Mouse (Mus musculus): Measurements from ENCODE around the gene Acpp. TPM values are rescaled to one million over a fixed set of nuclear protein-coding genes. Genes with fewer than 3 reads are reported as not detected.

Gene Acpp
- total RNA-seq, 2 experiments from 2014 or later, result 0.58 to 9.6 TPM

DNA sequence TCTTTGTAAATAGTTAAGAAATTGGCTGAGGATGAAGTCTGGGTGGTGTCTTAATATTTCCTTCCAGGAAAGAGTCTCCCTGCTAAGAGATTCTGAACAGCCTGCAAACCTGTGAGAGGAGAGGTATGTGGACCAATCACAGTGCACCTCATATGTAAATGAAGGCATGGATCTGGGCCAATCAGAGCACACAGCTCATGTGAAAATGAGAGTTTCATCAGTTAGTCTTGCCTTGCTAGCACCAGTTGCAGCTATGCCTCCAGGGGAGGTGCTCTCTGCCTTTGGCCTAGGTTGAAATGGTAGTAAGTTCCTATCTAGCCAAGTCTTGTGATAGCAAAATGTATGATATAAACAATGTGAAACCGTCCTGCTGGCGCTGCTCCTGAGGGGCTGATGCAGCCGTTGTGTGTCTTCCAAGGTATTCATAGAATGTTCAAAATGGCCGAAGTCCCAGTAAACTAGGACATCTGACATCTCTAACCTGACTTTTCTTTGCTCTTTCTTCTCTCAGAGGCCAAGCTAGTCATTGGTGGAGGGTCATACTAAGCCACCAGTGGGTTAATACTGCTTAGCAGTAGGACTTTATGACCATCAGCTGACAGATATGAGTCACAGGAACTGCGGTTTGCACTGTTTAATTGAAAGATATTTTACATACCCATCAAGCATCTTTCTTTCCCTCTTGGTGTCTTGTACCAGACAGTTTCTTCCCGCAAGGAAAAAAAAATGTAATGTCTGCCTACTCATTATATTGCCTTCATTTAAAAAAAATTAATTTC, 32.0 kb downstream of the Acpp start:
- DNase-seq (ENCODE audit: low spot score in 2 of 2), result no peak

DNA sequence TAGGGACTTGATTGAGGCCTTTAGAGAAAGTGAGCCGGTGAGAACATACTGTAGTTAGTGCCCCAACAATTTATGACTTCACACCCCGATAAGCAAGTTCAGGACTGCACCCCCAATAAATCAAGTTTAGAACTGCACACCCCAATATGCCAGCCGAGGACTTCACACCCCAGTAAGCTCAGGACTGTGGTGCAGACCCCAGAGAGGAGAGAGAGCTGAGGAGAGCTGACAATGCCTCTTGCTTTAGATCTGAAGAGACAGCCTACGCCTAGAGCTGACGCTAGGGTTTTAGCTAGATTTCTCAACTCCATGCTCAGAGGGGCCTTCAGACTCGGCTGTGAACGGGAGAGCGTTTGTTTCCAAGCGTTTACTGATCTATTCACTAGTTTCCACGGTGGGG, 32.7 kb downstream of the Acpp start:
- no peak for DNase-seq (ENCODE audit: low spot score in 2 of 2)

DNA sequence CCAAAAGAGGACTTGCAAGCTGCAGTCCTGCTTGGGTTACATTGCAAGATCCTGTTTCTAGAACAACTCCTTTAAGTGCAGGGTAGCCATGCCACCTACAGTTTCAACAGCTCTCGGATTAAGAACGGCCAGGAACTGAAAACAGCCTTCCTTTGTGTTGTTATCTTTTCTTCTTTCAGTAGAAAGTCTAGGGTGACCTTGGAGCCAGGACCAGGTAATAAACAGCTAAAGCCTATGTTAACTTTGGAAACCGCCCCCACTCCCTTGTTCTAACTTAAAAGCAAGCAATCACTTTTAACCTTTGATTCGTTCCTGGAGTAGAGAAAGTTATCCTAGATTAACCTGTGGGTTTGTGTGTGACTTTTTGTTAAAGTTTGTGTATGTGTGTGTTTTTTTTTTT, 33.2 kb downstream of the Acpp start:
- DNase-seq (ENCODE audit: low spot score in 2 of 2), result no peak

DNA sequence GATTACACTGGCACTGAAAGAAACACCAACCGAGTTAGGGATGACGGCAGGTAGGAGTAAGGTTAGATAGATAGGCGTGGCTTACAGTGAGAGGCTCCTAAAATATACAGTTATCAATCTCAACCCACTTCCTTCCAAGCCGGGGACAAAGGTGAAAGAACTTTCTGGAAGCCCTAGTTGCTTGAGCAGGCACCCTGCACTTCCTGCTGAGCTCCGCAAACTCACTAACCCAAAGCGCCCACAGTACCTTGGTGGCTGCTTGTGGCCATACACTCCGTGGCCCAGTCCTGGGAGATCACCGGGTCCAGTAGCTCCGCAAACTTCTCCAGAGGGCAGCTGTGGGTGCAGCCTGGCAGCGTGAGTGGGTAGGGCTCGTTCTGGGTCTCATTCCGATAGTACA, 37.0 kb downstream of the Acpp start:
- DNase-seq (ENCODE audit: low spot score in 2 of 2), result no peak

DNA sequence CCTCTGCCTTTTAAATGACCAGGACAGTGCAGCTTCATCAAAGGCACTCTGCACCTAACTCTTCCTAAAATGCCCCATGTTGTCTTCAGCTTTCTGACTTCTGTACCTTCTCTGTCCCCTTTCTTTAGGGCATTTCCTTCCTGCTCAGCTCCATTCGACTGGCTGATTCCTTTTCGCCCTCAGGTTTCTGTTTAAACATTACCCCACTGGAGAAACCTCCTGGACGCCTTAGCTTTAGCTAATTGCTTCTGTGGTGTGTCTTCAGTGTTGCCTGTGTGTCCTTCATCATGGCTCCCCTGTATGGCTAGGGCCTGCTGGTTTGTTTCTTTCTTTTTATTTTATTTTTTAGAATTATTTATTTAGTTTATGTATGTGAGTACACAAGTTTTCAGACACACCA, 40.5 kb downstream of the Acpp start:
- no peak for DNase-seq (ENCODE audit: low spot score in 2 of 2)

DNA sequence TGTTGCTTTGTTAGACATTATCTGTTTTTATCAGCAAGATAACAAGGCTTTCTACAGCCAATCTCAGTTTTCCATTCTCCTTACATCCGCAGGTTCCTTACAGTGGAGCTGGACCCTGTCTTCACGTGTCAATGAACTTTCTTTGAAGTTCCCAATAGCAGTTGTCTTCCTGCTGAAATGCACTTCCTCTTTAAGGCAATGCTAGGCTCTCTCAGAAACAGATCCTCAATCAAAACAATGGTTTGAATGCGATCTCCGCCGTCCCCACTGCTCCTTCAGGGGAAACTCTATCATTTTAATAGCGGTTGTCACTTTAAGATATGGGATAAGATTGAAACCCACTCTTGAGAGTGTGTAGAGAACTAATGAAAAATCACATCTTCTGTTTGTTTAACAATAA, 52.6 kb downstream of the Acpp start:
- no peak for DNase-seq (ENCODE audit: low spot score in 2 of 2)

DNA sequence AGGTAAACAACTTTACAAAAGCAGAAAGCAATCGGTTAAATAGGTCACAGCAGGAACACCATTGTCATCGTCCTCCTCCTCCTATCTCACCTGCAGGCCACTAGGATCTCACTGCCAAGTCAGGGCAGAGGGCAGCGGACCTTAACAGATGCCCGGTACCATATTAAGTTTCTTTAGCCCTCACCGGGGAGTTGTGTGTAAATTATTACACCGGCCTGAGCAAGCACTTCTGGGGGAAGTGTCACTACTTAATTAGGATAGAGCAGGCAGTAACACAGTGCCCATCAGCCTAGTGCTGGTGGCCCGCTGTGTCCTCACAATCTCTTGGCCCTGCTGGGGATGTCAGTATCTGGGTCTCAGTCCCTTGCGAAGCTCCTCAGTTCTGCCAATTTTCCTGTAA, 55.0 kb downstream of the Acpp start:
- DNase-seq (ENCODE audit: low spot score in 2 of 2), result no peak

DNA sequence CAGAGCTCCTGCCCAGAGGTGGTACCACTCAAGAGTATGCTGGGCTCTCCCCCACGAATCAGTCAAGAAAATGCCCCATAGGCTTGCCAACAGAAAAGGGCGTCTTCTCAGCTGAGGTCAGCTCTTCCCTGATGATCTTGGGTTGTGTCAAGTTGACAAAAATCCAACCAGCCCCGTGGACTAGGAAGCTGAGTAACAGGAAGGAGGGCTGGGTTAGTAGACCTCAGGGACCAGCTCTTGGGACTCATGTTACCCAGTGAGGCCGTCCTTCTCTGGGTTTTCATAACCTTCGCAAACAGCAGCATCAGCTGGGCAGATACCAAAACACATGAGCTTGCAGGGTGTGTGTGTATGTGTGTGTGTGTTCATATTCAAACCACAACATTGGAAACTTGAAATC, 55.8 kb downstream of the Acpp start:
- DNase-seq (ENCODE audit: low spot score in 2 of 2), result no peak

DNA sequence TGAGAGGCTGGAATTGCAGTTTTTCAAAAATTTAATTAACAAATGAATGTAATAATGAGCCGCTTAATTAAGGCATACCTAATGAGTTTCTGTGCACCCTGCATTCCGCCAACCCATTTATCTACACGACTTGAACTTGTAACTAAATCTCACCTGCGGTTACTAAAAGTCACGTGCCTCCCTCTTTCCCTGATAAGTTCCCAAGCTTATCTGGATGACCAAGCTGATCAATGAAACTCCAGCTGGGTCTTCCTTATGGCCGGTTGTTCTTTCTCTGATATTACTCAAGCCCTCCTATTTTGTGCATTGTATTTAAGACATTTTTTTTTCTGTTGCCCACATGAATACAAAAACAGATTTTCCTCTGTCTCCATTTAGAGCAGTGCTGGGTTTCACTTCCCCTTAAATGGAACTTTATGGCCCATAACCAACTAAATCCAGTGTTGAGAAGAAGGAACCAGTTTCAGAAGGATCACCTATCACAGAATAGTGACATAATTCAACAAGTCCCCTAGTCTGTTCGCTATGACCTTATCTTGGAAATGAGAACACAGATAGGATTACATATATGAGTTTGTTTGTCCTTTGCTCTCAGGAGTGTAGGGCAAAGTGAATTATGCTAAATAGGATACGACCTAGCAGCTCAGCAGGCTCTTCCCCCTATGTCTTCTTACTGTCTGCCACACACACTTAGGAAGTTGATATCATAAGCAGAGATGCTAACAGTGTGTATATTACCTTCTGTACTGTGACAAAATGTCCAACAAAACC, 56.6 kb downstream of the Acpp start:
- DNase-seq (ENCODE audit: low spot score in 2 of 2), result no peak

DNA sequence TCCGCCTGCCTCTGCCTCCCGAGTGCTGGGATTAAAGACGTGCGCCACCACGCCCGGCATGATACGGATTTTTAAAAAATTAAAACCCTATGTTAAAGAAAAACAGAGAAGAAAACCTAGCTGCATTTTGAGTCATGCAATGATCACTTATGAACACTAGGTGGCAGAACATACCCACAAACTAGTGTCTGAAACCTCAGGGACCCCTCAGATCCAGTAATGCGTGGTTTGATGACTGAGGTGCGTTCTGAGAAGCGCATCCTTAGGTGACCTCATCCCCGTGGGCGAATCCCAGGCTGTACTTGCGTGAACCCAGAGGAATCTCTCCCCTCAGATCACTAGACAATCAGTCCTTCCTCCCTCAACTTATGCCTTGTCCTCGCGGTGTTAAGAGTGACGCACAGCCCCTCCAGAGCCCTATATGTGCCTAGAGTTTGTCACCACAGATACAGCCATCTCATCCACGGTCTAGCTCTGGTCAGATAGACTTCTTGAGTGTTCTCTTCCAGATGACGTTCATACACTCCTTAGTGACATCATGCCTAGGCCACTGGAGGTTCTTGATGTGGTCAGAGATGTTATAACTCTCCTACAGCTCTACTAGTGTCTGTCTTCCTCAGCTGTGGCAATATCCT, 59.9 kb downstream of the Acpp start:
- DNase-seq (ENCODE audit: low spot score in 2 of 2), result no peak

DNA sequence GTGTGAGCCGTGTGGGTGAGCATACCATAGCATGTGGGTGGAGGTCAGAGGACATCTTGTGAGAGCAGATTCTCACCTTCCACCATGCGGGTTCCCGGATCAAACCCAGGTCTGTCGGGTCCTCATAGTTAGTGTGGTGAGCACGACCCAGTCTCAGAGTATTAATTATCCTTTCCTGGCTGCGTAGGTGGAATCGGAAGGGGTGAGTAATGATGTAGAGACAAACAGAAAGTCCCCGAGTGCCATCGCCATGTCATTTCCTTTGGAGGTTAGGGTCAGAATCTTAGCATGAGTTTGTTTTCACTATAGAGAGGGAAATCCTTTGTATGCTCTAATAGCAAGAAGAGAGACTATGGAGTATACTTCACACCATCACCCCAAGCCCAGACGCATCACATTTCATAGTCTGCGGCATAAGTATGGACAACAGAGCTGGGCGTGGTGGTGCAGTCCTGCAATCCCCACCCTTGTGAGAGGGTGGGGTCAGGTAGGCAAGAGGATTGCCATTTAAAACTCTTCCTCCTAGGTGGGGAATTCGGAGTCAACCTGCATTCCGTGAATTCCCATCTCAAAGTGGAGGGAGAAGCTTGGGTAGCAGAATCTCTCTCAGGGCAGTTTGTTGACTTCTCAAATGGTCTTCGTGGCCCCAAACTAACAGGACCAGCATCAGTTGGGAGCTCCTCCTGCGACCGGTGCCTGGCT, 62.3 kb downstream of the Acpp start:
- DNase-seq (ENCODE audit: low spot score in 2 of 2), result no peak

DNA sequence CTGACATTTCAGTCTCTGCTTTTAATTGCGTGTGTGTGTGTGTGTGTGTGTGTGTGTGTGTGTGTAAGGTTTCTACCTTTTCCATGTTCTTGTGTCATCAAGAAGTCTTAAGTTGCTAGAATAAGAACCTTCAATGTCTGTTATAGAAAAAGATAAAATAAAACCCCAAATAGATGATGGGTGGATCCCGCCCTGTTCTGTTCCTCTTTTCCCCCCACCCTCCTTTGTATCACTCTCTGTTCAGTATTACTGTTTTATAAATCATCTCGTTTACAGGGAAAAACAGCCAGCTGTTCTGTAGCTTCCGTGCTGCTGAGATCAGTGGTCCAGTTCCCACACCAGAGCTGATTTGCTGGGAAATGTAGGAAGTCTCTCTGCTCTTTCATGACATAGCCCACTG, 65.5 kb downstream of the Acpp start:
- no peak for DNase-seq (ENCODE audit: low spot score in 2 of 2)

DNA sequence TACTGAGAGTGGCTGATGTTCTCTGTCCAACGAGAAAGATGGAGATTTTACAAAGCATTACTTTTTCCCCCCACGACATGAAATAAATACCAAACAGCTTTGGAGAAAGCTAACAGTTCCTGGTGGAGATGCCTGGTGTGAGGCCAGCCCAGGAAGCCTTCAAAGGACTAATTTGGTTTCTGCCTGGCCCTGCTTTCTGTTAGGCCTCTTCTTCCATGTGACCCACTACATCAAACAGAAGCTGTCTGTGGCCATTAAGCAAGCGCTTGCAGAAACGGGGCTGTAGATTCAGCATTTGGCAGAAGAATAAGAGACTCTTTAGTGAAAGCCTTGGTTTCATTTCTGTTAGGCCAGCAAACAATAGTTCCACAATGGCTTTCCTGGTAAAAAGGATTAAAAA, 65.9 kb downstream of the Acpp start:
- DNase-seq (ENCODE audit: low spot score in 2 of 2), result no peak

DNA sequence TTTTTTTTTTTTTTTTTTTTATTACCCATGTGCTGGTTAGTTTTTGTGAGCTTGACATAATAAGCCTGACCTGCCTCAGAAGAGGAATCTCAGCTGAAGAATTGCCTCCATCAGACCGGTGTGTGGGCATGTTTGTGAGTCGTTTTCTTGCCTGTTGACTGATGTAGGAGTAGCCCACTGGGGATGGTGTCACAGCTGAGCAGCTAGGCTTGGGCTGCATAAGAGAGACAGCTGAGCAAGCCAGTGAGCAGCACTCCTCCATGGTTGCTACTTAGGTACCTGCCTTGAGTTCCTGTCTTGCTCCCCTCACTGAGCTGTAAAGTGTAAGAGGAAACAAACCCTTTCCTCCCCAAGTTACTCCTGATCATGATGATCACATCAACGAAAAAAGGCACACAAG, 67.6 kb downstream of the Acpp start:
- DNase-seq (ENCODE audit: low spot score in 2 of 2), result no peak

DNA sequence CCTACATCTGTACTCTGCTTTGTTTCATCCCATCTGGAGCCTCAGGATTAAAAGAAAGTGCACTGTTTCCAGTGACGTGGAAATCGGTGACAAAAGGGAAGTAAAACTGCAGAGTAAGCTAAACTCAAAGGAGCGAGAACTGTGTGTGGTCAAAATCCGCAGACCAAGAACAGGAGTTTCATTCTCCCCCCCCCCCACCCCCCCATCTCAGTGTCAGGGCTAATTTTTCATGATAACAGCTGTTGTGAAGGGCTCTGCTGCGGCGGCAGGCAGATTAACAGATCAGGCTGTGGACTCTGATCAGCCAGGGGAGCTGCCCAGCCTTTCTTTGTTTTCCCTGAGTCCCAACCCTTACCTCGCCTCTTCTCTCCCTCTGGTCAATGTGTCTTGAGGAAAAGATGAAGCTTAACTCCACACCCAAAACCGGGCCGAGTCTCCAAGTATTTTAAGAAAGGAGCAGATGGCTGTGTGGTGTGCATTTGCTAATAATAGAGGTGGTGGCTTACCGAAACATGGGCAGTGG, 68.1 kb downstream of the Acpp start:
- DNase-seq (ENCODE audit: low spot score in 2 of 2), result no peak

DNA sequence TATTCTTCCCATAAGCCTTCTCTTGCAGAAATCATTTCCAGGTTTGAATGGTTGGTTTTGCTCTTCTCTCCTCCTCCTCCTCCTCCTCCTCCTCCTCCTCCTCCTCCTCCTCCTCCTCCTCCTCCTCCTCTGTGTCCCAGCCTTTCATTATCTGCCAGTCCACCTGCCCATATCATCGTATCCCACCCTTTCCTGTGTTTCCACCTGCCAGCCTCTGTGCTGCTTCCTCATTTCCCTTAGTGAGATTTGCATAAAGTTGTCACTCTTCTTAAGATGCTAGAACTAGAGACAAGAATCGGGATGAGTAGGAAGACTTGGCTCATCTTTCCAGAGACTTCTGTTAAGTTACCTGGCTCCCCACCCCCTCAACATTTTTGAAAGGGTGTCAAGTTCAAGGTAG, 73.0 kb downstream of the Acpp start:
- no peak for DNase-seq (ENCODE audit: low spot score in 2 of 2)

DNA sequence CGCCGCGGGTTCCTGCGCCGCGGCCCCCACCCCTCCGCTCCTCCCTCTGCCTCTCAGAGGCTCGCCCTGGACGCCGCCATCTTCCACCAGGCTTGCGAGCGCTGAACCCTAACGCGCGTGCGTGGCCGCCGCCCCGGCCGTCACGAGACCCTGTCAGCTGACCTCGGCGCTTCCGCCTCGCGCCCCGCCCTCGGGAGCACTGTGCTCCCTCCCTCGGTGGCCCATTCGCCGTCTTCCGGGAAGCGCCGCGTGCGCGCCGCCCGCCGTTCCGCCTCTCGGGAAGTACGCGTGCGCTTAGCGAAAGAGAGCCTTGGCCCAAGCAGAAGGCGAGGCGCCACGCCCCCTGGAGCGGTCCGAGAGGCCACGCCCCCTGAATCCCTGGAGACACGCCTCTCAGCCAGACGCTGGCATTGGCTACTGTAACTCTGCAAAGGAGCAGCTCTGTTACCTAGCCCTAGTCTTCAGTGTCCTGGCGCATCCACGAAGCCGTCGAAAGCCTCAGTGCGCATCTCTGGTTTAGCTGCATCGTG, 74.7 kb downstream of the Acpp start, which contains the start of gene Dnajc13:
Gene Dnajc13, minus strand, starts transcription at position 108 of the 530 bp plus-strand sequence.
- DNase-seq (ENCODE audit: low spot score in 2 of 2), result peak; percentile 97

DNA sequence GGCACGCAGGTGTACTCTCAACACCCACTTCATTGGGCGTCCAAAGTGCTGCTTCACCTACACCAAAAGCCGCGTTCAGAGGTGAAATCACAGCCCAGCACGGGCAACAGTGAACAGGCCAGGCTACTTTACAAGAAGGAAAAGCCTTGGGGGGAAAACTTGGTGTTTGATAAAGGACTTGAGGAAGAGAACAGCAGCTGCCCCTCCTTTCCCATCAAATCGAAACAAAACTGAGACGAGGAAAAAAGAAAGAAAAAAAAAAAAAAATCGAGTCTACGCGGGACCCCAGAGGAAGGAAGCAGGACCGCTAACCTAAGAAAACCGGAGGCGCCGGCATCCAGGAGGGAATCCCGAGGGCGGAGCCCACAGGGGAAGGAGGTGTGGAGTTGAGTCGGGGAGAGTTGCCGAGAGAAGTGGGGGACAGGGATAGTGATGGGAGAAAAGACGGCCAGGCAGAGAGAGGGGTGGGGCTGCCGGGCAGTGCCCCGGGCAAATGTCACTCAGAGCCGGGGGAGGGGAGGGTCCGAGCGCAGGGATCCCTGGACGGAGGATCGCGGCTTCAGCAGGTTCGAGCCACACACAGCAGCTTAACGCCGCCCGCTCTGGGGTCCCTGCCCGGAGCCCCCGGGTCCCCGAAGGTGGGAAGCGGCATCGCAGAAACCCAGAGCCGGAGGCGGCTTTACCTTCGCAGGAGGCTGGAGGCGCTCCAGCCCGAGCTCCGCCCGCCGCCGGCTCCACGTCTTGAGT, 75.4 kb downstream of the Acpp start:
- DNase-seq (ENCODE audit: low spot score in 2 of 2), result no peak

DNA sequence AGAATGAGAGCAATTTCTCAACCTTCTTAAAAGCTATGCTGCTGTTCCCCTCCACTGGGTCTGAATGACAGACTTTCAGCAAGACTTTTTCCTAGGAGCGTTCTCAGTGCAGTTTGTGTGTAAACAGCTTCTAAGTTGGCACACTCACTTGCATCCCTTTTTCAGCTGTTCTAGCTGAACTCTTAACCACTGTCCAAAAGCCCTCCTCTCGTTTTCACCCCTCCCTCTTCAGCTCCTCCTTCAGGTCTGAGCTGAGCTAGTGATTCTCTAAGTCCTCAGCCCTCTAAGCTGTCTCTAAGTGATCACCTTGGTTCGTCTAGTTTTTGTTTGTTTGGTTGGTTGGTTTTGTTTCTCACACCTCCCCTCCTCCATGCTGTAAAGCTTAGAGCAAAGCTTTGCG, 77.2 kb downstream of the Acpp start:
- no peak for DNase-seq (ENCODE audit: low spot score in 2 of 2)

DNA sequence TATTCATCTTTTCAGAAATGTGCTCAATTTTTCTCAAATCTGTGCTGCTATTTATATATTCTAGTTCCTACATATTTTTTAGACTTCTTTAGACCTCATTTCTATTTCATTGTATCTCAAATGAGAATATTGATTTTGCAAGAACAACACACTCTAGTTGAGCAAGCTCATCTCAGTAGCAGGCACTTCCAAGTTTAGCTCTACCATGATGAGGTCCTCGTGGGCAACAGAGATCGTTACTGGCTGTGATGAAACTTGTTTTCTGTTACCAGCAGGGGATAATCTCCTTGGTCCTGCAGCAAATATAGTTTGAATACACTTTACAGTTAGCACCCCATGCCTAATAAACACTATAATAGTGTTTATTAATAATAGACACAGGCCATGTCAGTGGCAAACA, 81.5 kb downstream of the Acpp start:
- no peak for DNase-seq (ENCODE audit: low spot score in 2 of 2)

Measured in adrenal gland, adult 18-20 months (tissue).